Mouse (Mus musculus) CH12.LX (cell line): ENCODE measurements around the gene Fam209.

Experiments
- CTCF ChIP-seq, 2 experiments: IDR thresholded peaks in 1 of 2; conservative IDR thresholded peaks in 1 of 2; 2 replicates each; pipeline ENCODE4 v1.5.1; 2011 to 2012; ENCODE audit warnings: low read depth in 2 of 2, low read length in 2 of 2, improper control_type of control experiment in 1 of 2, inconsistent platforms in 1 of 2, mild to moderate bottlenecking in 1 of 2, moderate library complexity in 1 of 2
- ETS1 ChIP-seq: conservative IDR thresholded peaks from 2 replicates; pipeline ENCODE4 v1.6.1; 2012; ENCODE audit warnings: low read depth, mild to moderate bottlenecking, inconsistent platforms, low read length, improper control_type of control experiment, moderate library complexity
- POLR2A ChIP-seq: IDR thresholded peaks from 2 replicates; pipeline ENCODE4 v1.6.1; 2011; ENCODE audit warnings: low read depth, mild to moderate bottlenecking, improper control_type of control experiment, low read length
- SMC3 ChIP-seq: IDR thresholded peaks from 2 replicates; pipeline ENCODE4 v1.6.1; 2011; ENCODE audit warnings: low read depth, low read length, improper control_type of control experiment
- TBP ChIP-seq: conservative IDR thresholded peaks from 2 replicates; pipeline ENCODE4 v1.6.1; 2011; ENCODE audit warnings: low read depth, low read length, improper control_type of control experiment

GRCm38 (mm10) chr2:172437371-172437952 lies 34.9 kb upstream of the Fam209 start:
- no peak for TF ChIP-seq CTCF (conservative IDR thresholded peaks at IDR 0.05 in 1 of 2, IDR thresholded peaks at IDR 0.05 in 1 of 2; ENCODE audit: low read depth in 2 of 2, low read length in 2 of 2)
- no peak for TF ChIP-seq SMC3
- no peak for TF ChIP-seq TBP
- no peak for TF ChIP-seq ETS1
- no peak for TF ChIP-seq POLR2A
